Mouse (Mus musculus): ENCODE measurements around the gene Ppp1r12b. TPM values are rescaled to one million over a fixed set of nuclear protein-coding genes. Genes with fewer than 3 reads are reported as not detected.

The Ppp1r12b gene
- polyA plus RNA-seq, 1 experiment: 16.0 TPM

- WGBS: 1% methylated on average over 46 of the region's 46 CpGs
- Histone ChIP-seq H3K4me3 (ENCODE audit: control insufficient read depth, insufficient read depth, low read length) (peak overlapping the region; percentile 57), H3K4me1 (replicated peaks; ENCODE audit: control insufficient read depth, insufficient read depth, low read length) (peaks cover 11% of the 10 kb centered on the region), H3K27me3 (ENCODE audit: control insufficient read depth, insufficient read depth, low read length) (no peaks in the 10 kb centered on the region), H3K36me3 (ENCODE audit: control insufficient read depth, insufficient read depth, low read length) (no peaks in the 10 kb centered on the region), H3K27ac (ENCODE audit: control insufficient read depth, insufficient read depth, low read length) (no peak overlapping the region)
- TF ChIP-seq POLR2A (IDR thresholded peaks at IDR 0.05; ENCODE audit: control insufficient read depth, extremely low read depth, insufficient read depth, low read length, poor library complexity) (no peak), CTCF (IDR thresholded peaks at IDR 0.05; ENCODE audit: borderline replicate concordance, control insufficient read depth, extremely low read depth, insufficient read depth, low read length, poor library complexity) (peak; percentile 33; the same call in 1 of the 2 replicates)
- DNase-seq: peak; percentile 74
These were observed 246.8 kb downstream of the Ppp1r12b start for GRCm38 (mm10) chr1:134708801-134709385.

GRCm38 (mm10) chr1:134708274-134708673 is 247.5 kb downstream of the Ppp1r12b start:
- H3K36me3 ChIP-seq (ENCODE audit: control insufficient read depth, insufficient read depth, low read length): no peaks in the 10 kb centered on the region
- no peak overlapping the region for H3K27ac ChIP-seq (ENCODE audit: control insufficient read depth, insufficient read depth, low read length)
- peak overlapping the region; percentile 57 for H3K4me3 ChIP-seq (ENCODE audit: control insufficient read depth, insufficient read depth, low read length)
- H3K27me3 ChIP-seq (ENCODE audit: control insufficient read depth, insufficient read depth, low read length): no peaks in the 10 kb centered on the region
- DNase-seq: peak; percentile 7
- H3K4me1 ChIP-seq (replicated peaks; ENCODE audit: control insufficient read depth, insufficient read depth, low read length): peaks cover 11% of the 10 kb centered on the region
- WGBS: 23% methylated on average over 8 of the region's 8 CpGs
- TF ChIP-seq CTCF (IDR thresholded peaks at IDR 0.05; ENCODE audit: borderline replicate concordance, control insufficient read depth, extremely low read depth, insufficient read depth, low read length, poor library complexity): no peak
- no peak for TF ChIP-seq POLR2A (IDR thresholded peaks at IDR 0.05; ENCODE audit: control insufficient read depth, extremely low read depth, insufficient read depth, low read length, poor library complexity)

- H3K27ac ChIP-seq (ENCODE audit: control insufficient read depth, insufficient read depth, low read length): no peak overlapping the region
- 86% methylated on average over 3 of the region's 3 CpGs for WGBS
- no peaks in the 10 kb centered on the region for H3K36me3 ChIP-seq (ENCODE audit: control insufficient read depth, insufficient read depth, low read length)
- no peak overlapping the region for H3K4me3 ChIP-seq (ENCODE audit: control insufficient read depth, insufficient read depth, low read length)
- H3K27me3 ChIP-seq (ENCODE audit: control insufficient read depth, insufficient read depth, low read length): no peaks in the 10 kb centered on the region
- TF ChIP-seq CTCF (IDR thresholded peaks at IDR 0.05; ENCODE audit: borderline replicate concordance, control insufficient read depth, extremely low read depth, insufficient read depth, low read length, poor library complexity) (no peak), POLR2A (IDR thresholded peaks at IDR 0.05; ENCODE audit: control insufficient read depth, extremely low read depth, insufficient read depth, low read length, poor library complexity) (no peak)
- H3K4me1 ChIP-seq (replicated peaks; ENCODE audit: control insufficient read depth, insufficient read depth, low read length): peaks cover 11% of the 10 kb centered on the region
- DNase-seq: no peak
These were observed 248.2 kb downstream of the Ppp1r12b start for GRCm38 (mm10) chr1:134707516-134707915.

GRCm38 (mm10) chr1:134706549-134706948 is 249.2 kb downstream of the Ppp1r12b start:
- no peak overlapping the region for H3K4me3 ChIP-seq (ENCODE audit: control insufficient read depth, insufficient read depth, low read length)
- no peak overlapping the region for H3K27ac ChIP-seq (ENCODE audit: control insufficient read depth, insufficient read depth, low read length)
- no peaks in the 10 kb centered on the region for H3K27me3 ChIP-seq (ENCODE audit: control insufficient read depth, insufficient read depth, low read length)
- peaks cover 11% of the 10 kb centered on the region for H3K4me1 ChIP-seq (replicated peaks; ENCODE audit: control insufficient read depth, insufficient read depth, low read length)
- H3K36me3 ChIP-seq (ENCODE audit: control insufficient read depth, insufficient read depth, low read length): no peaks in the 10 kb centered on the region
- no peak for DNase-seq
- 97% methylated on average over 2 of the region's 2 CpGs for WGBS
- TF ChIP-seq POLR2A (IDR thresholded peaks at IDR 0.05; ENCODE audit: control insufficient read depth, extremely low read depth, insufficient read depth, low read length, poor library complexity) (no peak), CTCF (IDR thresholded peaks at IDR 0.05; ENCODE audit: borderline replicate concordance, control insufficient read depth, extremely low read depth, insufficient read depth, low read length, poor library complexity) (no peak)

Other genes with a start within 250 kb of the Ppp1r12b start
- 15.1 and 22.9 TPM in 2 replicates for gene Ube2t, start 6.6 kb upstream of the Ppp1r12b start, polyA plus RNA-seq (2012; rRNA removed)
- 1.3 and 1.5 TPM in 2 replicates for gene Lgr6, start 149.3 kb upstream of the Ppp1r12b start, polyA plus RNA-seq (2012; rRNA removed)
- 219 and 275 TPM in 2 replicates for gene Ptpn7, start 176.8 kb upstream of the Ppp1r12b start, polyA plus RNA-seq (2012; rRNA removed)
- gene Arl8a, start 190.9 kb upstream of the Ppp1r12b start, polyA plus RNA-seq (2012; rRNA removed): 54.7 and 59.4 TPM in 2 replicates
- gene Gpr37l1, start 211.7 kb upstream of the Ppp1r12b start, polyA plus RNA-seq (2012; rRNA removed): 0.50 and 0.77 TPM in 2 replicates